Mouse (Mus musculus) testis, adult 2 months (tissue): ENCODE measurements around the gene Stag2.

Experiments
- CTCF ChIP-seq: fragments of 200-500 bp; IDR thresholded peaks from 2 replicates; pipeline ENCODE4 v1.5.1; 2012; ENCODE audit warnings: low read depth, mild to moderate bottlenecking, inconsistent platforms, low read length, moderate library complexity; ENCODE audit not compliant: control insufficient read depth, insufficient read depth, insufficient replicate concordance
- POLR2A ChIP-seq: fragments of 200-500 bp; IDR thresholded peaks from 2 replicates; pipeline ENCODE4 v1.6.1; 2012; ENCODE audit warnings: low read depth, mild to moderate bottlenecking, inconsistent platforms, low read length, moderate library complexity; ENCODE audit not compliant: control insufficient read depth

DNA sequence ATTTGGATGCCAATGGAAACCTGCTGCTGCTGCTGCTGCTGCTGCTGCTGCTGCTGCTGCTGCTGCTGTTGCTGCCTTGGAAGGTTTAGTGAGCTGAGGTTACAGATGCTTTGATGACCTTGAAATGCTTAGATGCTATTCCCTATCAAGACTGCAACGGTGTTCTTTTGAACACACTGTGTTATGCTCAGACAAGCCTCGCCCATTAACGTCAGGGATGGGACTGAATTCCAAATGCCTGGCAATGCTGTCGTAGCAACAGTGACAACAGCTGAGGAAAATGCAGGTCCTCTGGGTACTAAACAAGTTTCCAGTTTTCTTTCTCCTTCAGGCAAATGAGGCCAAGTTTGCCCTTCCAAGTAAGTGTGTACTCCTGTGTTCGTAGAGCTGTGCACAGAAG, 171.3 kb downstream of the Stag2 start:
- TF ChIP-seq POLR2A (no peak), CTCF (no peak)
